Mouse (Mus musculus) liver, postnatal 0 days (tissue): ENCODE measurements at regions not wholly inside any gene's neighbourhood (a gene's known extent, or its start where the extent isn't known, plus 50 kb on each side); places are given as distances from the start of the nearest gene placed in this dataset. TPM values are rescaled to one million over a fixed set of nuclear protein-coding genes. Genes with fewer than 3 reads are reported as not detected.

Experiments used
- ATAC-seq: fragments of 200-750 bp; cut with Nextera tagmentation; 2 replicates; pipeline ENCODE4 v1.8.0; 2017; ENCODE audit warnings: mild to moderate bottlenecking, moderate library complexity
- DNase-seq: peaks from one replicate; pipeline ENCODE4 v3.0.0-alpha.2; 2016
- H3K27ac ChIP-seq: fragments of 300-500 bp; sonication (generic); 2 replicates; pipeline ENCODE4 v1.5.1; 2014; ENCODE audit warnings: antibody characterized with exemption, moderate library complexity, mild to moderate bottlenecking, low read depth
- H3K27me3 ChIP-seq: fragments of 300-500 bp; sonication (generic); 2 replicates; pipeline ENCODE4 v1.6.1; 2014; ENCODE audit warnings: low read length, control low read depth, mixed read lengths; ENCODE audit not compliant: insufficient read depth
- H3K36me3 ChIP-seq: fragments of 300-500 bp; sonication (generic); replicated peaks from 2 replicates; pipeline ENCODE4 v1.6.1; 2014; ENCODE audit warnings: mild to moderate bottlenecking, control low read depth, low read length, moderate library complexity, mixed read lengths; ENCODE audit not compliant: insufficient read depth
- H3K4me1 ChIP-seq: fragments of 300-500 bp; sonication (generic); 2 replicates; pipeline ENCODE4 v1.6.1; 2014; ENCODE audit warnings: antibody characterized with exemption, mild to moderate bottlenecking, control low read depth; ENCODE audit not compliant: insufficient read depth
- H3K4me2 ChIP-seq: fragments of 300-500 bp; sonication (generic); 2 replicates; pipeline ENCODE4 v1.6.1; 2014; ENCODE audit warnings: low read depth, mild to moderate bottlenecking, low read length, moderate library complexity, mixed read lengths
- H3K4me3 ChIP-seq: fragments of 300-500 bp; sonication (generic); 2 replicates; pipeline ENCODE4 v1.5.1; 2014; ENCODE audit warnings: low read depth, low read length
- H3K9ac ChIP-seq: fragments of 300-500 bp; sonication (generic); replicated peaks from 2 replicates; pipeline ENCODE4 v1.6.1; 2014; ENCODE audit warnings: mild to moderate bottlenecking, moderate library complexity
- H3K9me3 ChIP-seq: fragments of 300-500 bp; sonication (generic); 2 replicates; pipeline ENCODE4 v1.6.1; 2016; ENCODE audit warnings: mild to moderate bottlenecking, control low read depth, low read length, mixed read lengths
- CTCF ChIP-seq: sonication (generic); IDR thresholded peaks from 2 replicates; pipeline ENCODE4 v1.5.1; 2016; ENCODE audit warnings: antibody characterized with exemption, low read depth
- EP300 ChIP-seq: IDR thresholded peaks from 2 replicates; pipeline ENCODE4 v1.6.1; 2016; ENCODE audit warnings: antibody characterized with exemption, low read depth, mild to moderate bottlenecking
- WGBS: fragments of 180-500 bp; shearing (Covaris S2); extraction: QIAGEN DNeasy Blood & Tissue Kit; methylation state at CpG from one replicate; pipeline ENCODE4 v1.1.7; 2014; ENCODE audit not compliant: insufficient replicate concordance; 5-methylcytosine and 5-hydroxymethylcytosine counted together
- microRNA counts: library from miRNA; unstranded; fragments of <30 nt; microRNA quantifications from one replicate; lab custom pipeline; 2015
- microRNA-seq: library from miRNA; unstranded; fragments of <30 nt; microRNA quantifications from one replicate; pipeline ENCODE4, GENCODE M21; 2016

DNA sequence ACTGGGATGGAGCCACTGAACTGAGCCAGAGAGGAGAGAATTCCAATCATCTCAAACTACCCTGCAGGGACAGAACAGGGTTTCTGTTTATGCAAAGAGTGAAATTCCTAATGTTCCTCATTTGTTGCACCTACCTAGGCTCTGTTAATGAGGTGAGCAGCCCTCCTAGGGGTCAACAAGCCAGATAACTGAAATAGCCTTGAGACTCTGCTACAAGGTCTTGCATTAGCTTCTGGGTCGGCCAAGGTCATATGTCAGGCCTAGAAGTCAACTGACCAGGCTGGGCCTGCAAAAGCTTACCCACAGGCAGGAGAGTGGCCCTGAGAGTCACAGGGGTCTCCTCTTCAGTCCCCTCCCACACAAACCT, 491.4 kb downstream of the Prss52 start:
- no peak for TF ChIP-seq CTCF
- H3K27ac ChIP-seq = no peak overlapping the region
- DNase-seq (no peak), ATAC-seq (no peak)
- peaks cover 19% of the 10 kb centered on the region for H3K27me3 ChIP-seq
- H3K4me3 ChIP-seq = no peak overlapping the region
- no peaks in the 10 kb centered on the region for H3K9me3 ChIP-seq
- H3K36me3 ChIP-seq = no peaks in the 10 kb centered on the region
- no peaks in the 10 kb centered on the region for H3K4me1 ChIP-seq
- H3K4me2 ChIP-seq = no peak overlapping the region
- no peak overlapping the region for H3K9ac ChIP-seq
- 53% methylated on average over 1 of the region's 1 CpGs for WGBS

DNA sequence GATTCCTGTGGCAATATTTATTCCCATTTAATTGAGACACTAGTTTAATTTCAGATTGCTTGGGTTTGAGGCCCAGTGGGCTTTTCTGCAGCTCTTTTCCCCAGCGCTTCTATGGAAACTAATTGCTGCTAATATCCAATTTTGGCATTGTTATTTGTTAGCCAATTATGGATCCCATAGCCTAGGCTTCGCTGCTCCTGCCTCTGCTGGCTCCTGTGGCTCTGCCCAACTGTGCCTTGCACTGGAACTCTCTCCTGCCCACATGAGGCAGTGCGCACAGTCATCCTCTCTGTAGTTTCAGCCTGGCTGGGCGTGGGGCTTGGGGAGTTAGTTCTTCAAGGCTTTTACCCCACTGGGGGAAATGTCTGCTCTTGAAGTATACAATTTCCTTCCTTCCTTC, 491.8 kb downstream of the Prss52 start:
- Histone ChIP-seq H3K4me2 (no peak overlapping the region), H3K4me1 (no peaks in the 10 kb centered on the region), H3K36me3 (no peaks in the 10 kb centered on the region), H3K4me3 (no peak overlapping the region), H3K9me3 (no peaks in the 10 kb centered on the region), H3K27me3 (peaks cover 15% of the 10 kb centered on the region), H3K9ac (no peak overlapping the region), H3K27ac (no peak overlapping the region)
- ATAC-seq (no peak), DNase-seq (no peak)
- no peak for TF ChIP-seq CTCF
- no peak for TF ChIP-seq EP300
- WGBS = 72% methylated on average over 4 of the region's 4 CpGs

DNA sequence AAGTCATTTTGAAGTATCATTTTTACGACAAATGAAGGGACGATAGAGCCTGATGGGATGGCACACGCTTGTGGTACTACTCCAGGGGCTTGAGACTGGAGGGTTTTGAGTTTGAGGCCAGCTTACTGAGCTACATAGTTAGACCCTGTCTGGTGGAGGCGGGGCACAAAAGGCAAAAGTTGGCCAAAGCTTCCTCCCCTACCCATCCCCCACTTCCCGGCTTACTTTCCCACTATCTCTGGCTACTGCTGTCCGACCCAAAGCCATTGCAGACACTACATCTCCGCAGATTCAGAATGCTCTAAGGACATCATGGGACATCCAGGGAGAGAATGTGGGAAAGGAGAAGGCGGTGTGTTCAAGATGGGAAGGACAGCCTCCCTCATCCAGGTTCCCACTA, 493.1 kb downstream of the Prss52 start:
- 62% methylated on average over 8 of the region's 8 CpGs for WGBS
- Histone ChIP-seq H3K4me3 (no peak overlapping the region), H3K27ac (no peak overlapping the region), H3K36me3 (no peaks in the 10 kb centered on the region), H3K27me3 (peaks cover 5% of the 10 kb centered on the region; the same call in 1 of the 2 replicates), H3K4me1 (no peaks in the 10 kb centered on the region), H3K9ac (no peak overlapping the region), H3K9me3 (no peaks in the 10 kb centered on the region), H3K4me2 (no peak overlapping the region)
- TF ChIP-seq EP300 (no peak), CTCF (no peak)
- ATAC-seq (no peak), DNase-seq (no peak)

MicroRNAs in the stretch of these regions (microRNA counts, 519-probe panel; counts per million panel counts)
- microRNA mmu-miR-124 (lab: Ali Mortazavi, UCI) = not detected

Small RNAs in the stretch of these regions (microRNA-seq; reads per million reads assigned to microRNA genes)
- gene Mir124a-1 (not detected), gene Mir3078 (not detected)
